Mouse (Mus musculus) adrenal gland, postnatal 36 days (tissue): ENCODE measurements at regions not wholly inside any gene's neighbourhood (a gene's known extent, or its start where the extent isn't known, plus 50 kb on each side); places are given as distances from the start of the nearest gene placed in this dataset.
A peak's percentile ranks its signal among the peaks of the same experiment; 100 is the strongest.
"Not testable (repeated sequence)": the region's sequence is repeated elsewhere in the genome, so short reads cannot be mapped to it uniquely, and the experiment has no call there.

Source experiments
- DNase-seq, 2 experiments: peaks; one replicate each; pipeline ENCODE4 v3.0.0; 2021; ENCODE audit warnings: mixed read lengths in 1 of 2

DNA sequence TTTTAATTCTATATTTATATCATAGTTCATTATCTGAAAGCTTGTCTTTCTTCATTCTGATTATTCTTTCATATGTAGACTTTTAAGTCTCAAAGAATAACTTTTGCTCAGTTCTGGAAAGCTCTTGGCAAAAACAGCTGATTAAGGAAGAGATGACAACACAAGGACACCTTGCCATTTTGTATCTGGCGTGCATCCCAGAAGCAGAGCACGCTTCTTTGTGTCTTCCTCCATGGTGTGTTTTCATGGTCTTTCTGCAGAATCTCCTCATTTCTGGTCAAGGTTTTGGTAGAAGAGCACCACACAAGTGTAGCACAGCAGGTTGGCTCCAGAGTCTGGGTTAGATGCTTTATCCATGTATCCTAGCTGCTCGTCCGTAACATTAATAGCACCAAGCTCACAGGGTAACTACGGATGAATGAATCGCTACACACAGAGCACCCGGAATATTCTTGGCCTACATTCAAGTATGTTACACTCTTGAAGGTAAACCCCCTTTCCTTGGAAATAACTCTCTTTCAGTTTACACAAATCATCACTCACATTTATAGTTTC is 148.9 kb upstream of the Ddhd1 start:
- peak; percentile 71 to 73 for DNase-seq

DNA sequence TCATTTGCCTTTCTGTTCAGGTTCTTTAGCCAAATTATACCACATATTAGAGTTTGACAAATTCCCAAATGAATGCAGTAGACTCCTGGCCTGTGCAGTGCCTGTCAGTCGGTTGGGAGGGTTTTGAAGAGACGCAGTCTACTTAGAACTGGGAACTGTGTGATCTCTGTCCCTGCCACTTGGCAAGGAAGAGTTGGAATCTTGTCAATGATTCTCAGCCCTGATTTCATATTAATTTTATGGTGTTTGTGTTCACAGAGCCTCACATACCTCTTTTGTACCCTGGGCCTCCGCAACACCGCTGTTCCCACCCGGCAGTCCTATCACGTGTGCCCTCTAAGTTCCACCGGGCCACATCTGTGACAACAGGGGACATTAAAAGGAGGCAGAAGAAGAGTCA is 149.8 kb upstream of the Ddhd1 start:
- DNase-seq, result no peak

DNA sequence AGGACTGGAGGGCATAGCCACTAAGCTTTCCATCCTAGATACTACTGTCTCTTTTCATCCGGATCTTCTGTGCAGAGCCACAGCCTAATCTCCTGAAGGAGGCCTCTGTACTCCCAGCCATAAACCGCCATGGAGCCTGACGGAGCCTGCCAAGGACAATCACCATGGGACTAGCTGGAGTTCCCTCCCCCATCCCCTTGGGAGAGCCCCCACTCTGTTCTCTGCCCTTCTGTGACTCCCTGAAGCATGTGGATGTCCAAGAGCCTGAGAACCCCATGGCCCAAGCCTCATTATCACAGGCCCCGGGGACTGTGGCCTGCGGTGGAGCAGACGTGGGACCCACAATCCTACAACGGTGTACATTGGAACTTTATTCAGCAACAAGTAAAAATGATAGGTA is 151.5 kb upstream of the Ddhd1 start:
- no peak for DNase-seq

DNA sequence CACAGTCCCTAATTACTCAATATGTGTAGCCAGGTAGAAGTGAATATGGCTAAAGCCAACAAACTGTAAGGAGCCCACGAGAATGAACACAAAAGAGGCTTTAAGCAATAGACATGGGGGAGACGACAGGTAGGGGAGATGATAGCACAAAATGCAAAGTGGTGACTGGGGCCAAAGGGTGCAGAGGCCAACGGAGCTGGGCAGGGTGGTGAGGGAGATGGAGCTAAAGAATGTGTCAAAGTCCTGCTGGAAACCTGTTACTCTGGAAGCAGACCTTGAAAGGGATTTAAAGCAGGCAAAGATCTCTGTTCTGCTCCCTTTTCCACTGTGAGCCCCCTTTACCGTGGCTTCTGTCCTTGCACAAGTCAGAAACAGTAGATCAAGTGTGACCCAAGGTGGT is 152.2 kb upstream of the Ddhd1 start:
- DNase-seq, result no peak

DNA sequence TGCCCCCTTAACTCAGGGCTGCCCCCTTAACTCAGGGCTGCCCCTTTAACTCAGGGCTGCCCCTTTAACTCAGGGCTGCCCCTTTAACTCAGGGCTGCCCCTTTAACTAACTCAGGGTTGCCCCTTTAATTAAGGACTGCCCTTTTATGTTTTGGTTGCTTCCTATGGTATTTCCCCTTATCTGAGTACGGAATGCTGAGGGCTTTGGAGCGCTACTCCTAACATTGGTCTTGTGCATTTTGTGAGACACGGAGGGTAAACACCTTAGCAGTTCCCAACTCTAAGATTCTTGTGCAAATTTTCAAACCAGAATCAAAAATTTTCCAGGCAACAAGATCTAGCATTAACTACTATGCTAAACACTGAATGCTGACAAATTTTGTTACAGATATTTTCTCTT is 152.7 kb upstream of the Ddhd1 start:
- no peak for DNase-seq

DNA sequence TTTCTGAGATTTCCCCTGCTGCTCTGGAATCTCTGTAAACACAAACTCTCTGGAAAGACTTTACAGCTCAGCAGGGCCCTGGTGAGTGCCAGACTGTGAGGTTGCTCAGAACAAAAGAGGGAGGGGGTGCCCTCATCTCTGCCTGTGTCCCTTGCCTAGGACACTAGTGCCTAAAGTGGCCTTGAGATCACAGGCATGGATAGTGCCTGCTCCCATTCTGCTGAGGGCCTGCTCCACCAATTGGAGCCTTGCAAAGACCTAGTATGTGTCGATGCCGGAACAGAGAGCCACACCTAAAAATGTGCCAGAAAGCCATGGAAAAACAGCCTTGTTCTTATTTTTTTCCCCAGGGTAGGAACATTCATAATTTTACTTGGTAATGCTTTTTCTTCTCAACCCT is 157.7 kb upstream of the Ddhd1 start:
- no peak for DNase-seq

DNA sequence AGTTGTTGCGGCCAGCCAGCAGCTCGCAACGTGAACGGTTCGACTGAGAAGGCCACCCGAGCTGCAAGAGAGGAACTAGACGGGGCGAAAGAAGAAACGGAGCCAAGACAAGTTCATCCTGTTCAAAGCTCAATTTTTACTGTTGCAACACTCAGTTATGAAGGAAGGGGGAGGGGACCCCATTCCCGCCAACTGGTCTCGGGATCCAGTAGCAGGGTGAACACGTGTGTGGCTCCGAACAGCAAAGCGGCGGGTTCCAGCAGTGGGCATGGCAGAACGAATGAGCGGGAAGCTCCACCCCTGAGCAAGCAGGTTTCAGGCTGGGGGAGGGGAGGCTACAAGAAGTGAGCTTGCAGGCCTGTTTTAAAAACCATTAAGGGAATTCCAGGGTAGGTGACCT is 158.7 kb upstream of the Ddhd1 start:
- DNase-seq, result not testable (repeated sequence)

DNA sequence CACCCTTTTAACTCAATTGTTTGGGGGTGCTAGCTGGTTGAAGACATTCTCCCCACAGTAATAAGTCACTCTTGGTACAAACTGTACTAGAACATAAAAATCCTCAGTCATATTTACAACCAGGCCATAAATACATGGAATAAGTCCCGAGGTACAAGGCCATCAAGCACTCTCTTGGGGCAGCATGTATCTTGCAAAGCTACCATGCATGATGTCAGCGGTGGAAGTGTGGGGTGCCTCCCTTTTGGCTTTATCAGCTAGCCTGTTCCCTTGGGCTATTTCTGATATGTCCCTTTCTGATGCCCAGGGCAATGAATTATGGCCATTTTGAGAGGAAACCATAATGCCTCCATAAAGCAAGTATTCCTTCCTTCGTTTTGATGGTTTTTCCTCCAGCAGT is 159.8 kb upstream of the Ddhd1 start:
- peak in 1 of 2 experiments; percentile 15 for DNase-seq

DNA sequence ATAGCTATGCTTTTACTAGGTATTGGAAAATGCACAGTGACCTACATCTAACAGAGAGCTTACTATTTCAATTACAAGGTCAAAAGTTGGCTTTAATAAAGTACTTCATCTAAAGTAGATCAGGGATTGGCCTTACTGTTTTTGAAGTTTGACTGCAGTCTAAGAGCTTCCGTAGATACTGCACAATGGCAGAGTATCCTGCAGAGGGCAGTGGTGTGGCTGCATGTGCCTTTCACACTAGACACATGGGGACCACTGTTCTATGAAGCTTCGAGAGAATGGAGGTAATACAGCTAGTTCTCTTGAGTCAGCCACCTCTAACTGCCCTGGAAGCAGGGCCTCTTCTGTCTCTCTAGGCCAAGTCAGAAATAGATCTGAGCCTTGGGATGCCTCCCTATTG is 166.7 kb upstream of the Ddhd1 start:
- no peak for DNase-seq

DNA sequence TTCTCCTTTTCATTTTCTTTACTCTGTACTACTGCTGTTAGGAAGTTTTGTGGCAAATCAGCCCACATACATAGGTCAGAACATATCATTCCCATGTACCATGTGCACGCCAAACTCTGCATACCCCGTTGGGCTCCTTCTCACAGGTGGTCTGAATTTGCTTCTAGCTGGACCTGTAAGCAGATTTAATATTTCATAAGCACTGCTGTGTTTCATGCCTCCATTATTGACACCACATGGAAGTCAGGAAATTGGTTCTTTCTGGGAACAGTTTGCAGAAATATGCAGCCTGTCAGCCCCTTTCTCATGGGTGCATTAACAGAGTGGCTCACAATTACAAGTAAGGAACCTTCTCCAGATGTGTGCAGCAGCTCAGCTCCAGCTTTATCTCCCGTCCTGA is 168.1 kb upstream of the Ddhd1 start:
- no peak for DNase-seq

DNA sequence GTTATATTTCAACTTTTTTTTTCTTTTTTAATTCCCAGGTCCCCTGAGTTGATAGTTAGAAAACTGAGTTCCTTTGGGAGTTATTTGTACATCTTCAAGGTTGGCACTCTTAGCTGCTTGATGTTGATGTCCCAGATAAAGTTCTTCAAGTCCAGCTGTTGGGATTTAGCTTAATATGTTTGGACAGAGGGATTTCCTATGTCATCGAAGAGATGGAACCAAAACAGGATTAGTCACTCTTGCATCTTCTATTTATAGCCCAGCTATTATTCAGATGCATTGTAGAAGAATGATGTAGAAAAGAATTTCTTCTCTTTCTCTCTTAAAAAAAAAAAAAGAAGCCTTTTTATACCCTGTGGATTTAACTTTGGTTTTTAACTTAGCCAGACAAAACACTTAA is 169.2 kb upstream of the Ddhd1 start:
- no peak for DNase-seq

DNA sequence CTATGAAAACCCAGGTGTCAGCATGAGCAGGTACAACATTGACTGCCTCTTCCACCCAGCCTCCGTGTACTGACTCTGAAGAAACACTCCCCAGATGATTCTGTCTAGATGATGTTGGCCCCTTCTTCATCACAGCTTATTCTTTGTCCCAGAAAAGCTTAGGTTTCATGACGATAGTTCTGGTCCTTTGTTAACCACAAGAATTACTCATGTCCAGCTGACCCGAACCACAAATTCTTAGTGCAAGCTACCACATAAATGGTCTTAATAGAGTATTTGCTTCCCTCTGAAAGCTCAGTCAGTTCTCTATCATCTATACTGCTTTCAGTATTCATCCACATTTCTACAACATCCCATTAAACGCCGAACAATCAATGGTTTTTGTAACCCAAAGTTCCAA is 172.5 kb upstream of the Ddhd1 start:
- no peak for DNase-seq

DNA sequence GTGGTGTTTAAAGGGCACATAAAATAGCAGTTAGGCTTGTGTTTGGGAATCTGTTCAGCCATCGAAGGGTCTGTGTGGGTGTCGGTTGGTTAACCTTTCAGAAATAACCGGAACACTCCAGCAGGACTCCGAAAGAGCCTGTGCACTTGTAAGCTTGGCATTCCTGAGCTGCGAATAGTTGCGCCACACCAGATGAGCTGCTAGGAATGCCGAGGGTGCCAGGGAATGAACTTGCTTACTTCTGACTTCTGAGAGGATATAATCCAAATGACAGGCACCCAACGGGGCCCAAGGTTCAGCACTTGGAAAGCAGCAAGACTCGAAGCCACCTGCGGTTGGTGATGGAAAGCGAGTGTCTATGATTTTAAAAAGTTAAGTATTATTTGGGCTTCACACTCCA is 179.1 kb upstream of the Ddhd1 start:
- DNase-seq, result no peak

DNA sequence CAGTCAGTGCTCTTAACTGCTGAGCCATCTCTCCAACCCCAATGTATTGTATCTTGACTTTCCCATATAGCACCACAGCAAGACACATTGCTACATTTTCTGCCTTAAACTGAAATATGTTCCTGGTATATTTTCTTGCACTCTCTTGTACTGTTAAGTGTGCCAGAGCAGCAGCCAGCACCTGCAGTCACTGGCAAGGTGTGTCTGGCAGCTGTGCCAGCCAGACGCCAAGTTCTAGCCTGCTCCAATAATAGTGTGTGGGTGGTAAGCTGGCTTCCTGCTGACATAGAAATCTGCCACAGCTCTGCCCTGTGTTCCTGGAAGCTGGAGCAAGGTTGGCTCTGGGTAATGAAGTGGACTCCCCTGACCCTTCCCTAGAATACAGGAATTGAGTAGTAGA is 185.9 kb upstream of the Ddhd1 start:
- DNase-seq, result no peak

DNA sequence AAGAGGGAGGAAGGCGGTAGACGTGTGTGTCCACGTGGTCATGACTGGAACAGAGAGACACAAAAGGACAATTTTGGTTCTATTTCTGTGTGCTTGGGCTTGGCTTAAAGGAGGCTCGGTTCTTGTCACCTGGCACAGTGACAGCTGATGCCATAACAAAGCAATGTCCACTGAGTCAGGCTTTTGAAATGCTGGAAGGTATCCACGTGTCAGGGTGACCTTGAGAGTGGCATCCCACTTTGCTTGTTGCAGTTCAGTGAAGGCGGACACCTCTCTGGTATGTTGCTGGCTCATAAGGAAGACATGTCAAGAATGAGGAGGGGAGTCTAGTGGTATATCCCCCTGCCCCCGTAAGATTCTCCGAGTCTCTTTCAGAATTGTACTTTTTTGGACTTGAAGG is 192.6 kb upstream of the Ddhd1 start:
- DNase-seq, result peak; percentile 23 to 44

DNA sequence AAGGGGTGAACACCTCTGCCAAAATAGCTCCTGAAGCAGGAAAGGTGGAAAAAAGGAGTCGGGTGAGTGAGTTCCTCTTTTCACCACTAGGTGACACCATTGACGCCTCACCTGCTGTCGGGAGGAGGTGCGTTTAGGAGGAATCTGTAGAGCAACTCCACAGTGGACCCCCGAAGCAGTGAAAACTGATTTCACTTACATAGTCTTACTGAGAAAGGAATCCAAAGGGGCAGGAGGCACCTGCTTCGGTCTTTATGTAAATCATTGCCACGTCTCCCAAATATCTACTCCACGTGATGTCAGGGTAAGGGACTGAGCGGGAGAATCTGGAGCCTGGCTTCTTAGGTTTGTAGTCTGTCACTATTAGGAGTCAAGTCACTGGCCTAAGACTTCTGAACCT is 220.5 kb upstream of the Ddhd1 start:
- DNase-seq, result peak; percentile 32 to 36

DNA sequence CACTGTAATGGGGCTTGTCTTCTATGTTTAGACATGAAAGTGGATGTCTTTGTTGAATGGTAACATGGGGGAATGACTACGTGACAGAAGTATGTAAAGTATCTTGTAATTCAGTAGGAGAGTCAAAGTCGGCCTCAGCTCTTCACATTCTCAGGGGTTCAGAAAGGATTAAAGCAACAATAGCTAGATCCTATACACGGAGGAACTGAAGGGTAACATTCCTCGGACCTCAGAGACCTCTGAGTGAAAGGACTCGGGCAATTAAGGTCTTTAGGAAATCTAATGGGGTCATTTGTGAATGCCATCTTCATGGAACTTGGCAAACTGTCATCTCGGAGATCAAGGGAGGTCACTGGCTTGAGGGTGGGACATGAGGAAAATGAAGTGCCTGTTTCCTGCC is 262.8 kb upstream of the Ddhd1 start:
- DNase-seq, result no peak

DNA sequence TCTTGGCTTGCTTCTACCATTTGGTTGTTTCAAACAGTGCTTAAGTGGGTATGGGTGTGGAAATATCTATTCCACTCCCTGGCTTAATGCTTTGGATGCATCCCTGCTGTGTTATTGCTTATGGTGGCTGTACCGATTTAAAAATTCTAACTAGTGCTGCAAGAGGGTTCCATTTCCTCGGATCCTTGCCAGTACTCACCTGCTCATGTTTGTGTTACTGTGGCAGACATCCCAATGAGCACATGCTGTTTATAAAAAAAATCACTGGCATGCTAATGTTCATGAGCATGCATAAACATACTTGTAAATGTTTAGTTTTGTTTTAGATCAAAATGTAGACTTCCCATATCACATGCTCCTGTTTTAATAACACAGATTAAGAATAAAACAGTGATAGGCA is 285.6 kb upstream of the Ddhd1 start:
- DNase-seq, result no peak

DNA sequence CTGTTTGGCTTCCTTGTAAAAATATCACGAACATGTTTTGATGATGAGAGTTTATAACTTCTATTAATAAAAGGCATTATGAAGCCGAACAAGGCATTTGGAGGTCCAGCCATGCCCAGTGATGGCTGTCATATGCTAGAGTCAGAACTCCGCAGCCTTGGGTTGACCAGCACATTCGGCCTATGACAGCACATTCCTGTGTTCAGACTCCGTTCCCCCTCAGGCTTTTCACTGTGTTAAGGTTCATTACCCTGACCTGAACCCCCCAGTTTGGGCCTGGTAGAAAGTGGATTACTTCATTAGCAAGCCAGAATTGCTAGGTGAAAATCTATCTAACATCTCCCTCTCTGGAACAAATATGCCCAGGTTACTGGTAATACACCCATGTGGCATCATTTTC is 286.2 kb upstream of the Ddhd1 start:
- DNase-seq, result no peak

DNA sequence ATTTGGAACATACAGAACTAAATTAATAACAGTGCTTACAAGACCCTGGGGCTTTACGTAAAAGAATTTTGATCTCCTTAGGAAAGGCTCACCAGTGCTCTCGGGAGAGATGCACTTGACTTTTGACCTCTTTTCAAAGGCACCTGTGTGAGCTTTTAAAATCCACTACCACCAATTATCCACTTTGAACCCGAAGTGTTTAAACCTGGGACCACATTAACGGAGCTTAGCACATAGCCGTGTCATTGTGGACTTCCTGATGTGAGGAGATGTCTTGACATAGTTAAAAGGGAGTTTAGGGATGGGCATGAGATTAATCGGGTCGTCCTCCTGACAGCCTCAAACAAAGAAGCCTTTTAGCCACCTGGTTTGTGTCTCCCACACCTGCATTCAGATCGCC is 286.6 kb upstream of the Ddhd1 start:
- no peak for DNase-seq

DNA sequence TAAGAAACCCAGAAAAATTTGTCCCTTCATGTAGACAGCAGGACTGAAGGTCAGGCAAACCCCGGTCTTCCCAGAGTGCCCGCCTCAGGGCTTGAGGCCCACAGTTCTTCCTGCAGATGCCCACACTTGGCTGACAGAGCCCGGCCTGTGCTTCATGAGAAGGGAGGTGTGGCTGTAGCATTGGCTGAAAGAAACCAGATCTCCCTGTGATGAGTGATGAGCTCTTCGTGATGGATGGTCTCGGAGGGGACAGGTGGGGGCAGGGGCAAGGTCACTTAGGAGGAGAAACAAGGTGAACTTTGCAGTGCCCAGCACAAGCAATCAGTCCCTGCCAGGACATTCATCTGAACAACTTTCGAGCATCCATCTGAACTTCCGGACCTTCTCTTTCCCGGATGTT is 298.7 kb upstream of the Ddhd1 start:
- no peak for DNase-seq

DNA sequence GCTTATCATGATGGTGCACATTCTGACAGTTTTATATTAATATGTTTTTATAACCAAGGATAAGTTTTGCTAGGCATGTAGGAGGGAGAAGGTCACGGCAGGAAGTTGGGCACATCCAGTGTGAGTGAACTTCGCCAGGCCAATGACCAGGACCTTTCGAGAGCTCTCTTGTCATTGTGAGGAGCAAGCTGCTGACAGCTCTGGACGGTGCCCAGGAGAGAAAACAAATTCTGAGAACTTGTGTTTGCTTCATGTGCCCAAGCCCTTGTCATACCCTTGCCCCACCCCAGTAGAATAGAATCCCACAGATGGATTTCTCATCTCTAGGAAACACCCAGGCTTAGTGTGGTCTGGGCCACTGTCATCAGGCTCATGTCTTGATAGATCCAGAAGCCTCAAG is 304.5 kb upstream of the Ddhd1 start:
- DNase-seq, result no peak

DNA sequence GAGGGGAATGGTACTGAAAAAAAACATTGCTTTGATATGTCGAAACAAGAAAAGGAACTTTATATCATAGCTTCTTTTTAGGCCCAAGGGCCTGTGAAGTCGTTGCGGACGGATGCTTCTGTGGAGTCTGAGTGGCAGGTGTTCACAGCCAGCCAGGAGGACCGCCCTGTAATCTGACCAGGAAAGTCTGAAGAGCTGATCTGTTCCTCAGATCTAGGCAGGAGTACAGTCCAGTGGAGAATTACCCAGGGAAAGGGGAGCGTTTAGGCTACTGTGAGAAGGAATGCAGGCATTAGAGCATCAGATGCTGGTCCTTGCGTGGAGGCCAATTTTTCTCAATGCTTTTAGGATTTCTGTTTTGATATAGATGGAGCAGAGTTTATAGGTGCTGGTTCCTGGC is 306.1 kb upstream of the Ddhd1 start:
- no peak for DNase-seq

DNA sequence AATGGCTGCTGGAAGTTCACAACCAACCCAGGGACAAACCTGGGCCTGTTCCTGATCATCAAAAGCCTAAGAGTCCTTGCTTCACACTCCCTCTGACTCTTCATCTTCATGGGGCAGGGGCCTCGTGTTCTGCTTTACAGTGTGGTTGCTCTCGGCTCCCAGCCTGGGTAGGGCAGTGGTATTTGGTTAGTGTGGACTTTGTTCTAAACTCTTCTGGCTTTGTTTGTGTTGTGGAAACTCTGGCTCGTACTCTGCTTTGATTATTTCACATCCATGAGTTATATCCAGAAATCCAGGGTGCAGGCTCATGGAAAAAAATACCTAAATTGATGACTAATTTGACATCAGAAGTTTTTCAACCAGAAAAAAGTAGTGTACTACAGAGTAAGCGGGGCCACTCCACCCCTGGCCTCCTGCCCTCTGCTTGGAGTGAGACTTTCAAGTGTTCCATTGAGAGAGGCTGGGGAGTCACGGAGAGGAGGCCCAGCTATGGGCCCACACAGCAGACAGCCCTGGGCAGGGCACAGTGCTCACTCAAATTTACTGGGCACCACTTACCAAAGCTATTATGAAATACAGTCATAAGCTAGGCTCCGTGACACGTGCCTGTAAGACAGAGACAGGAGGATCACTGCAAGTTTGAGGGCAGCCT is 325.4 kb upstream of the Ddhd1 start:
- DNase-seq, result no peak
